ENCODE assay signal across 8 mouse cellular contexts in genomic region chr4:150030449-150031233, GRCm38 (mm10). TPM values are rescaled to one million over a fixed set of nuclear protein-coding genes. Genes with fewer than 3 reads are reported as not detected.
DNase-seq lines count a peak whose midpoint lies in the region; ATAC-seq lines count a peak whose summit lies in the region.

No protein-coding gene starts in this region.

- 0% methylated on average over 28 of the region's 28 CpGs for WGBS in hindbrain, embryonic 15.5 days
- WGBS in liver, embryonic 15.5 days (ENCODE audit: insufficient replicate concordance) = under 1% methylated on average over 28 of the region's 28 CpGs

- H3K4me3 ChIP-seq in hindbrain, embryonic 15.5 days = peak overlapping the region; percentile 48
- H3K4me3 ChIP-seq in liver, embryonic 15.5 days (replicated peaks) = peak overlapping the region; percentile 46

- 0 out of 2 replicates have a peak overlapping the region, but pooled peaks have one; percentile 21 for H3K27ac ChIP-seq in hindbrain, embryonic 15.5 days (replicated peaks)
- no peak overlapping the region for H3K27ac ChIP-seq in liver, embryonic 15.5 days (replicated peaks)

- H3K4me2 ChIP-seq in hindbrain, embryonic 15.5 days = peak overlapping the region; percentile 97
- H3K4me2 ChIP-seq in liver, embryonic 15.5 days = peak overlapping the region; percentile 66

- no peak for ATAC-seq in hindbrain, embryonic 15.5 days (ENCODE audit: low FRiP score, low read depth)
- ATAC-seq in liver, embryonic 15.5 days (ENCODE audit: insufficient read depth) = no peak
- no peak for ATAC-seq in erythroid progenitor cell, adult 5-6 weeks (replicated peaks; ENCODE audit: low FRiP score, poor library complexity, severe bottlenecking)

- H3K27me3 ChIP-seq in hindbrain, embryonic 15.5 days = peaks cover 66% of the 10 kb centered on the region
- peaks cover 83% of the 10 kb centered on the region for H3K27me3 ChIP-seq in liver, embryonic 15.5 days

- DNase-seq in kidney, adult 18-20 months = peak; percentile 44
- DNase-seq in kidney, adult 9 months = no peak
- peak; percentile 53 for DNase-seq in NIH3T3 (ENCODE audit: low read depth)
- DNase-seq in embryo, embryonic 9.5 days (ENCODE audit: extremely low spot score) = peak; percentile 51
- peak; percentile 66 for DNase-seq in retina, postnatal 1 day

- peaks cover 46% of the 10 kb centered on the region for H3K4me1 ChIP-seq in hindbrain, embryonic 15.5 days (replicated peaks)
- H3K4me1 ChIP-seq in liver, embryonic 15.5 days (replicated peaks) = peaks cover 12% of the 10 kb centered on the region

- H3K36me3 ChIP-seq in hindbrain, embryonic 15.5 days = no peaks in the 10 kb centered on the region
- H3K36me3 ChIP-seq in liver, embryonic 15.5 days (replicated peaks) = no peaks in the 10 kb centered on the region

- H3K9me3 ChIP-seq in hindbrain, embryonic 15.5 days = no peaks in the 10 kb centered on the region
- no peaks in the 10 kb centered on the region for H3K9me3 ChIP-seq in liver, embryonic 15.5 days (replicated peaks)

- peak overlapping the region; percentile 39 for H3K9ac ChIP-seq in hindbrain, embryonic 15.5 days
- H3K9ac ChIP-seq in liver, embryonic 15.5 days = no peak overlapping the region

RNA-seq across cellular contexts. Expression of gene H6pd, which starts 21.8 kb away (rescaled TPM):
- 3.0 and 3.4 TPM in 2 replicates for polyA plus RNA-seq in hindbrain, embryonic 15.5 days (2015; fragmentation: Nextera tagmentation; extraction: Ambion mirVana)
- 16.9 and 21.5 TPM in 2 replicates for polyA plus RNA-seq in liver, embryonic 15.5 days (2015; fragmentation: Nextera tagmentation; extraction: Ambion mirVana)
- 2.5 TPM in 2 replicates for total RNA-seq in erythroid progenitor cell, adult 5-6 weeks (2015; ENCODE audit: low replicate concordance)
- total RNA-seq in erythroid progenitor cell, adult 5-6 weeks (2017; ENCODE audit: low replicate concordance) = 3.2 and 11.8 TPM in 2 replicates

RNA-seq across cellular contexts. Expression of gene Gpr157, which starts 56.5 kb away (rescaled TPM):
- polyA plus RNA-seq in hindbrain, embryonic 15.5 days (2015; fragmentation: Nextera tagmentation; extraction: Ambion mirVana) = 0.40 and 0.59 TPM in 2 replicates
- polyA plus RNA-seq in liver, embryonic 15.5 days (2015; fragmentation: Nextera tagmentation; extraction: Ambion mirVana) = 0.31 and 0.44 TPM in 2 replicates
- 0.42 TPM in 1 of 2 replicates, not detected in the other for total RNA-seq in erythroid progenitor cell, adult 5-6 weeks (2015; ENCODE audit: low replicate concordance)
- total RNA-seq in erythroid progenitor cell, adult 5-6 weeks (2017; ENCODE audit: low replicate concordance) = 0.51 and 0.83 TPM in 2 replicates
